Mouse (Mus musculus): ENCODE data around the gene Glcci1. TPM values are rescaled to one million over a fixed set of nuclear protein-coding genes. Genes with fewer than 3 reads are reported as not detected.
"Not testable (repeated sequence)": the region's sequence is repeated elsewhere in the genome, so short reads cannot be mapped to it uniquely, and the experiment has no call there.

Glcci1 gene
- polyA plus RNA-seq, 1 experiment from 2014 or later = 7.7 TPM

GRCm38 (mm10) chr6:8524717-8525116, 15.3 kb downstream of the Glcci1 start:
- no peak overlapping the region for H3K27ac ChIP-seq (ENCODE audit: low read length)
- no peak overlapping the region for H3K9ac ChIP-seq (replicated peaks; ENCODE audit: low read depth)
- no peak overlapping the region for H3K4me3 ChIP-seq (ENCODE audit: low read depth, low read length)
- DNase-seq (ENCODE audit: low spot score) (no peak), ATAC-seq (no peak)
- no peak overlapping the region for H3K4me2 ChIP-seq (replicated peaks; ENCODE audit: low read depth, low read length)
- H3K4me1 ChIP-seq (ENCODE audit: insufficient read depth, low read depth, low read length) = no peaks in the 10 kb centered on the region
- H3K36me3 ChIP-seq (ENCODE audit: insufficient read depth, low read length) = no peaks in the 10 kb centered on the region
- TF ChIP-seq EP300 (IDR thresholded peaks at IDR 0.05) = no peak
- no peak for TF ChIP-seq CTCF (IDR thresholded peaks at IDR 0.05)
- no peaks in the 10 kb centered on the region for H3K27me3 ChIP-seq (replicated peaks; ENCODE audit: insufficient read depth, low read length)
- no peaks in the 10 kb centered on the region for H3K9me3 ChIP-seq (ENCODE audit: low read length)
- WGBS = 78% methylated on average over 5 of the region's 5 CpGs

GRCm38 (mm10) chr6:8531104-8531894, 21.9 kb downstream of the Glcci1 start:
- Histone ChIP-seq H3K4me2 (replicated peaks; ENCODE audit: low read depth, low read length) (no peak overlapping the region), H3K4me1 (ENCODE audit: insufficient read depth, low read depth, low read length) (no peaks in the 10 kb centered on the region), H3K9me3 (ENCODE audit: low read length) (no peaks in the 10 kb centered on the region), H3K27ac (ENCODE audit: low read length) (no peak overlapping the region), H3K4me3 (ENCODE audit: low read depth, low read length) (no peak overlapping the region), H3K9ac (replicated peaks; ENCODE audit: low read depth) (no peak overlapping the region), H3K27me3 (replicated peaks; ENCODE audit: insufficient read depth, low read length) (no peaks in the 10 kb centered on the region), H3K36me3 (ENCODE audit: insufficient read depth, low read length) (no peaks in the 10 kb centered on the region)
- TF ChIP-seq CTCF (IDR thresholded peaks at IDR 0.05) (no peak), EP300 (IDR thresholded peaks at IDR 0.05) (no peak)
- ATAC-seq (no peak), DNase-seq (ENCODE audit: low spot score) (no peak)
- WGBS = 65% methylated on average over 4 of the region's 4 CpGs

GRCm38 (mm10) chr6:8536944-8537343, 27.5 kb downstream of the Glcci1 start:
- no peaks in the 10 kb centered on the region for H3K9me3 ChIP-seq (ENCODE audit: low read length)
- no peak overlapping the region for H3K4me2 ChIP-seq (replicated peaks; ENCODE audit: low read depth, low read length)
- H3K27ac ChIP-seq (ENCODE audit: low read length) = no peak overlapping the region
- ATAC-seq (no peak), DNase-seq (ENCODE audit: low spot score) (no peak)
- no peak for TF ChIP-seq EP300 (IDR thresholded peaks at IDR 0.05)
- TF ChIP-seq CTCF (IDR thresholded peaks at IDR 0.05) = no peak
- WGBS = 72% methylated on average over 2 of the region's 2 CpGs
- H3K27me3 ChIP-seq (replicated peaks; ENCODE audit: insufficient read depth, low read length) = no peaks in the 10 kb centered on the region
- H3K36me3 ChIP-seq (ENCODE audit: insufficient read depth, low read length) = no peaks in the 10 kb centered on the region
- no peaks in the 10 kb centered on the region for H3K4me1 ChIP-seq (ENCODE audit: insufficient read depth, low read depth, low read length)
- no peak overlapping the region for H3K4me3 ChIP-seq (ENCODE audit: low read depth, low read length)
- H3K9ac ChIP-seq (replicated peaks; ENCODE audit: low read depth) = no peak overlapping the region

- H3K4me2 ChIP-seq (replicated peaks; ENCODE audit: low read depth, low read length); H3K9ac ChIP-seq (replicated peaks; ENCODE audit: low read depth); ATAC-seq; DNase-seq (ENCODE audit: low spot score); H3K4me1 ChIP-seq (ENCODE audit: insufficient read depth, low read depth, low read length); H3K36me3 ChIP-seq (ENCODE audit: insufficient read depth, low read length); H3K4me3 ChIP-seq (ENCODE audit: low read depth, low read length); H3K27ac ChIP-seq (ENCODE audit: low read length); H3K9me3 ChIP-seq (ENCODE audit: low read length); H3K27me3 ChIP-seq (replicated peaks; ENCODE audit: insufficient read depth, low read length): not testable (repeated sequence)
- WGBS = 100% methylated on average over 2 of the region's 4 CpGs
These were observed 32.1 kb downstream of the Glcci1 start for GRCm38 (mm10) chr6:8541531-8541930.

GRCm38 (mm10) chr6:8544822-8545221, 35.4 kb downstream of the Glcci1 start:
- H3K4me1 ChIP-seq (ENCODE audit: insufficient read depth, low read depth, low read length) = no peaks in the 10 kb centered on the region
- no peak overlapping the region for H3K4me3 ChIP-seq (ENCODE audit: low read depth, low read length)
- TF ChIP-seq CTCF (IDR thresholded peaks at IDR 0.05) (no peak), EP300 (IDR thresholded peaks at IDR 0.05) (no peak)
- 91% methylated on average over 5 of the region's 5 CpGs for WGBS
- no peak for ATAC-seq
- no peak overlapping the region for H3K4me2 ChIP-seq (replicated peaks; ENCODE audit: low read depth, low read length)
- no peaks in the 10 kb centered on the region for H3K36me3 ChIP-seq (ENCODE audit: insufficient read depth, low read length)
- H3K9ac ChIP-seq (replicated peaks; ENCODE audit: low read depth) = no peak overlapping the region
- DNase-seq (ENCODE audit: low spot score) = no peak
- no peaks in the 10 kb centered on the region for H3K27me3 ChIP-seq (replicated peaks; ENCODE audit: insufficient read depth, low read length)
- no peaks in the 10 kb centered on the region for H3K9me3 ChIP-seq (ENCODE audit: low read length)
- H3K27ac ChIP-seq (ENCODE audit: low read length) = no peak overlapping the region

GRCm38 (mm10) chr6:8545780-8546179, 36.4 kb downstream of the Glcci1 start:
- TF ChIP-seq CTCF (IDR thresholded peaks at IDR 0.05) (no peak), EP300 (IDR thresholded peaks at IDR 0.05) (no peak)
- ATAC-seq = no peak

More at GRCm38 (mm10) chr6:8545780-8546179, 36.4 kb downstream of the Glcci1 start:
- no peak for DNase-seq (ENCODE audit: low spot score)
- H3K27ac ChIP-seq (ENCODE audit: low read length) = no peak overlapping the region
- WGBS = 88% methylated on average over 7 of the region's 7 CpGs
- H3K4me3 ChIP-seq (ENCODE audit: low read depth, low read length) = no peak overlapping the region
- H3K4me2 ChIP-seq (replicated peaks; ENCODE audit: low read depth, low read length) = no peak overlapping the region
- no peak overlapping the region for H3K9ac ChIP-seq (replicated peaks; ENCODE audit: low read depth)
- H3K9me3 ChIP-seq (ENCODE audit: low read length) = no peaks in the 10 kb centered on the region
- H3K36me3 ChIP-seq (ENCODE audit: insufficient read depth, low read length) = no peaks in the 10 kb centered on the region
- no peaks in the 10 kb centered on the region for H3K4me1 ChIP-seq (ENCODE audit: insufficient read depth, low read depth, low read length)
- H3K27me3 ChIP-seq (replicated peaks; ENCODE audit: insufficient read depth, low read length) = no peaks in the 10 kb centered on the region
